Mouse (Mus musculus) erythroblast, embryonic 14.5 days (primary cell): ENCODE measurements around the gene Sfrp4. TPM values are rescaled to one million over a fixed set of nuclear protein-coding genes. Genes with fewer than 3 reads are reported as not detected.

Experiments
- H3K27me3 ChIP-seq: 2 replicates; pipeline ENCODE4 v1.6.1; 2012; ENCODE audit warnings: inconsistent platforms; ENCODE audit not compliant: control insufficient read depth
- H3K36me3 ChIP-seq: 2 replicates; pipeline ENCODE4 v1.6.1; 2012; ENCODE audit warnings: mild to moderate bottlenecking, inconsistent platforms; ENCODE audit not compliant: control insufficient read depth
- H3K4me1 ChIP-seq: 2 replicates; pipeline ENCODE4 v1.6.1; 2012; ENCODE audit warnings: inconsistent platforms; ENCODE audit not compliant: control insufficient read depth
- H3K4me3 ChIP-seq: replicated peaks from 2 replicates; pipeline ENCODE3; 2012; ENCODE audit warnings: moderate library complexity, mild to moderate bottlenecking, inconsistent platforms
- H3K9me3 ChIP-seq: 2 replicates; pipeline ENCODE4 v1.6.1; 2012; ENCODE audit warnings: low read length, inconsistent platforms, mixed read lengths; ENCODE audit not compliant: control insufficient read depth
- GATA1 ChIP-seq: IDR thresholded peaks from 2 replicates; pipeline ENCODE4 v1.6.1; 2012; ENCODE audit warnings: low read length, inconsistent platforms, mixed read lengths
- TAL1 ChIP-seq: IDR thresholded peaks from 3 replicates; pipeline ENCODE4 v1.6.1; 2012; ENCODE audit warnings: low read length, inconsistent platforms, mixed read lengths
- polyA plus RNA-seq: library from polyadenylated mRNA; stranded (reverse); fragments of >175 nt; gene quantifications from 2 replicates; pipeline ENCODE4 v1.2.3, GENCODE M21; 2012

The Sfrp4 gene
- polyA plus RNA-seq, 1 experiment: not detected

DNA sequence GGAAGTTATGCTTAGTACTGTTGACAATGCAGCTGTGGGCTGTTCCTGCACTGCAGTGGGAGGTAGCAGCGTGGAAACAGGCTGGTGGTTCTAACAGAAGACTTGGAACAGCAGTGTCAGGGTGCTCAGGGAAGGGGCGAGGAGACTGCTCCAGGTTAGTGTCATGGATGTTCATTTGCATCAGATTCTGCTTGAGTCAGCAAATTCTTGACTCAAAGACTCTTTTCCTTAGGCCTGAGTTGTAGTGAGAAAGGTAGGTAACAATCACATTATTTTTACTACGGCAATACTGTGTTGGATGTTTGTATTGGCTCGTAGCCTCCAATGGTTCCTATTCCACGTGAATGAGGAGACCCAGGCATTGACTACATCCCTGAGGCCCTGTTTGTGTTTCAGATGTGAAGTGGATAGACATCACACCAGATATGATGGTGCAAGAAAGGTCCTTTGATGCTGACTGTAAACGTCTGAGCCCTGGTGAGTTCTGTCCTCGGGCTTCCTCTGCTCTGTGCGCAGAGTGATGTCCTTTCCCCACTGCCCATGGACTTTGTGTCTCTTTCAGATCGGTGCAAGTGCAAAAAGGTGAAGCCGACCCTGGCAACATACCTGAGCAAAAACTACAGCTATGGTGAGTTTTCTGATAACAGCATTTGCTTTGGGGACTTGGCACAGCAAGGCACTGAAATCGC lies 1.9 kb downstream of the Sfrp4 start:
- peaks cover 45% of the 10 kb centered on the region for H3K27me3 ChIP-seq
- no peak overlapping the region for H3K4me3 ChIP-seq
- TF ChIP-seq GATA1 (no peak), TAL1 (no peak)
- peaks cover 20% of the 10 kb centered on the region for H3K4me1 ChIP-seq
- no peaks in the 10 kb centered on the region for H3K9me3 ChIP-seq
- no peaks in the 10 kb centered on the region for H3K36me3 ChIP-seq

DNA sequence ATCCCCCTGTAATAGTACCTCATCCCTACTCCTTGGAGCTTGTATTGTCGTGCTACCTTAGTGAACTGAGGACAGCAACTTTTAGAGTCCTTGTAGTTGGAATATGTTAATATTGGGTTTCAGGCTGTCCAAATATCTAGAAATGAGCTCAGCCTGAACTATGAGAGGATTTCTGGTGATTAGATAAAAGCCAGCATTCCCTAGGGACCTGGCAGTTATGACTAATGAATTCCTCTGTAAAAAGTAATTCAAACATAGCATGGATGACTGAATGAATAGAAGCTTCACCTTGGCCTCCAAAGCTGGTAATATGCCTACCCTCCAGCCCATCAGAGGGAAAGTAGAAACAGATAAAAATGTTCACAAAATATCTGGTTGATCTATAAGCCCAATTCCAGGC lies 3.6 kb downstream of the Sfrp4 start:
- Histone ChIP-seq H3K4me1 (peaks cover 33% of the 10 kb centered on the region), H3K9me3 (no peaks in the 10 kb centered on the region), H3K4me3 (no peak overlapping the region), H3K27me3 (peaks cover 33% of the 10 kb centered on the region), H3K36me3 (no peaks in the 10 kb centered on the region)
- no peak for TF ChIP-seq GATA1

DNA sequence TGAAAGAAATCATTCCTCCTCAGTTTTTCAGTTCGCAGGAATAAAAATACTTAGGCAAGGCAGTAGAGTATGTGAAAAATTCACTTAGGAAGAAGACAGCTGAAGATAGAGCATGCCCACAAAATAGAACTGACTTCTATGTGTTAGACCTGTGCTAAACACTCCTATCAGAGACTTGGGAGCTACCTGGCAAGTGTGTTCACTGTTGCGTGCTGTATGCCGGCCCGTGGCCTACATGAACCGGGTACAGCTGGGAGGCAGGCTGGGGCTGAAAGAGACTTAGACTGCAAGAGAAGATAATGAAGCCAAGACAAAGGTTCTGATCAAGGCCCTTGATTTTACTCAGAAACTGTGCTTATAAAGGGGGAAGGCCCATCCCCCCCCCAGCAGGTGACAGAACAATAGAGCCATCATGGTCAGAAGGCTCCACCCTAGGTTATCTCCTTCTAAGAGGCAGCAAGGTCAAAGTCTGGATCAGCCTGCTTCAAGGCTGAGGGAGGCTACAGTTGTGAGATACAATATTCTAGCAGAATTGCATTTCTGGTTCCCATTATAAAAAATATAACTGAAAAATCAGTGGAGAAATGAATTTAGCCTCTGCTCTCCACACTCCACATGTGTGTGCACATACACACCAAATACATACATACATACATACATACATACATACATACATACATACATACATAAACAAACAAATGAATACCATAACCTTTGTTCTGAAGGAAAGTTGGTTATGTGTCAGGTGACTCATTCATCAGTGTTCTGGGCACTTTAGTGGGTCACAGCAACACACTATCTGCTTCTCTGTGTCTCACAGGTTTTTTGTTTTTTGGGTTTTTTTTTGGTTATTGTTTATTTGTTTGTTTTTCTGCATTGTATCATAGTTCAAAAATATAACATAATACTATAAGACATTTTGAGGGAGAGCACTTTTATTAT lies 8.1 kb downstream of the Sfrp4 start:
- H3K4me3 ChIP-seq: no peak overlapping the region
- no peak for TF ChIP-seq TAL1
- TF ChIP-seq GATA1: no peak
- no peaks in the 10 kb centered on the region for H3K9me3 ChIP-seq

DNA sequence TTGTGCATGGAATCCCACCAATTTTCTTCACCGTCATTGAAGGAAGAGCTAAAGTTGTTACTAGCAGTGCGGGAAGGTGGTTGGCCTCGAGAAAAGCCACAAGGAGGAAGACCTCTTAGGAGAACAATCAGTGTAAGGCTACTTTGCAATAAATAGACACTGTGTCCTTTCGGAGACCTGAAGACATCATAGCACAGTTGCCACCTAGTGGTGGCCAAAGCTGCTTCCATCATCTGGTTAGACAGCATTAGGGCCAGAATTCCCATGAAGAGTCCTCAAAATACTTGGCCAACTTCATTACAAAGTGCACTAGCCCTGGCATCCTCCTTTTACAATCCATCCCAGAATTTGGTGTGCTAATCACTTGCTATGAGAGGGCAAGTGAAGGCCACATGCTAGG lies 13.2 kb downstream of the Sfrp4 start:
- Histone ChIP-seq H3K27me3 (no peaks in the 10 kb centered on the region), H3K36me3 (no peaks in the 10 kb centered on the region), H3K9me3 (no peaks in the 10 kb centered on the region), H3K4me3 (no peak overlapping the region), H3K4me1 (peaks cover 2% of the 10 kb centered on the region)
- TF ChIP-seq TAL1 (no peak), GATA1 (no peak)

More for the DNA sequence above, 8.1 kb downstream of the Sfrp4 start:
- H3K27me3 ChIP-seq: no peaks in the 10 kb centered on the region
- no peaks in the 10 kb centered on the region for H3K36me3 ChIP-seq
- peaks cover 22% of the 10 kb centered on the region for H3K4me1 ChIP-seq

DNA sequence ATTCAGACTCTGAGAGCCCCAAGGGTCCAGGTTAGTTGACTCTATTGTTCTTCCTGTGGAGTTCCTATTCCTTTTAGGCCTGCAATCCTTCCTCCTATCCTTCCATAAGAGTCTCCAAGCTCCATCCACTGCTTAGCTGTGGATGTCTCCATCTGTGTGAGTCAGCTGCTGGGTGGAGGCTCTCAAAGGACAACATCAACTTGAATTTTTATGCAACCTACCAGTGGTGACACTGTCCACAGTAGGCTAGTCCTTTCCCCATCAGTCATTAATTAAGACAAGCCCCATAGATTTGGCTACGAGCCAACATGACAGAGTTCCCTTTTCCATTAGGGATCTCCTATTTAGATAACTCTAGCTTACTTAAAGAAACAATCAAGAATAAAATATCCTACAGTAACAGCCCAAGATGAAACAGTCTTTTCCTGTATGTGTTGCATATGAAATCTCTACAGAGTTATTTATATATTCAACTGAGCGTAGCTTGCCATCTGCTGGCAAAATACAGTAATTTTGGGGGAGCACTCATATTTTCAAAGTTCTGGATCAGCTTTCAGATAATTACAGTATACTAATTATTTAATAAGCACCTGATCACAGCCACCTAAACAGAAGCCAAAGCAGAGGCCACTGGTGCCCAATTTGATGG lies 17.4 kb downstream of the Sfrp4 start:
- no peak overlapping the region for H3K4me3 ChIP-seq
- no peaks in the 10 kb centered on the region for H3K4me1 ChIP-seq
- 0 out of 2 replicates have a peak, but pooled peaks cover 5% of the 10 kb centered on the region for H3K27me3 ChIP-seq
- TF ChIP-seq TAL1 (no peak), GATA1 (no peak)
- H3K36me3 ChIP-seq: no peaks in the 10 kb centered on the region
- no peaks in the 10 kb centered on the region for H3K9me3 ChIP-seq

DNA sequence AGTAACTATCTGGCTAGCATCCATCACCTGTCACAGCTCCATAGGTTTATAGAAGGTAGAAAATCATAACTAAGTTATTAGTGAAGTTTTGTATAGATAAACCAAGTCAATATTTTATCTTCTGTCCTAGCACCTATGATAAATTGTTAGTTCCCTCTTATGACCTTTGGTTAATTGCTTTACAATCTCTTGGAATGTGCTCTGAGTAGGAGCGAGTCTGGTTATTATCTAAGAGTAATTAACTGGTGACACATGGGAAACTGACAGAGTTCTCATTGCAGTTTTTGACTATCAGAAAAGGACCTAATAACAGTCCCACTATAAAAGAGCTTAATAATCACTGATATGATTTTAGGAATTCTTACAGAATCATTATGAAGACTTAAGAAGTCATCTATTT lies 20.6 kb downstream of the Sfrp4 start:
- Histone ChIP-seq H3K4me1 (peaks cover 6% of the 10 kb centered on the region), H3K9me3 (no peaks in the 10 kb centered on the region), H3K27me3 (0 out of 2 replicates have a peak, but pooled peaks cover 5% of the 10 kb centered on the region), H3K4me3 (no peak overlapping the region), H3K36me3 (no peaks in the 10 kb centered on the region)
- TF ChIP-seq GATA1 (no peak), TAL1 (no peak)

DNA sequence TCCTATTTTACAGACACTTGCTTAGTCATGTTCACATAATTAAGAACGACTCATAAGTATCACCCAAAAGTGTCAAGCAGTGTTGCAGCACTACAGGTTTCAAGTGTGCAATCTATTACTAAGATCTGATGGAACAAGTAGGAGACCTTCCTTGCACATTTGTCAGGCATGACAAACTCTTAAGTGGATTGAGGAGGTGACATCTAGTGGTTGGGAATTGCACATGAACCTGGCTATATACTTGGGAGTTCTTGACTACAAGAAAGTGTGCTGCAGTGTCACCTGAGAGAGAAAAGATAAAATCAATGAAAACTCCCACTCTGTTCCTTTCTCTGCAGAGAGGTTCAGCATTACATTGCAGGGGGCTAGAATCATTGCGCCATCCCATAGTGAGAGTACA lies 21.3 kb downstream of the Sfrp4 start:
- H3K4me3 ChIP-seq: no peak overlapping the region
- H3K4me1 ChIP-seq: peaks cover 13% of the 10 kb centered on the region
- H3K27me3 ChIP-seq: 0 out of 2 replicates have a peak, but pooled peaks cover 5% of the 10 kb centered on the region
- TF ChIP-seq TAL1 (no peak), GATA1 (no peak)
- no peaks in the 10 kb centered on the region for H3K36me3 ChIP-seq
- no peaks in the 10 kb centered on the region for H3K9me3 ChIP-seq

DNA sequence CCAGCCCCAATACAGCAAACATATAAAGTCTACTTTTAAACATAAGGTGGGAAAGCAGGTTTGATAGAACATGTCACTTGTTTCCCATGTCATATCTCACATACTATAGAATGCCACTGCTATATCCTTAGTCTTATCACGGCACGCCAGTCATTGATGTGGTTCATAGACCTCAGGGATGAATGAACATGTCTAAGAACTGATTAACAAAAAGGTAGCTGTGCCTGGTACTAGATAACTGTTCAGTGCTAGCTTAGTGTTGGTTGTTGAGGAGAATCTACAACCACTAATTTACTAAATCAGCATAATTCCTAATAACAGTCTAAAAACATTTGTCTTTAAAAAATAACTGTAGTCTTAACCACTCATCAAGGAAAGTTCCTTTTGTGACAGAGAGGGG lies 26.9 kb downstream of the Sfrp4 start:
- Histone ChIP-seq H3K36me3 (no peaks in the 10 kb centered on the region; the same call in 1 of the 2 replicates), H3K9me3 (no peaks in the 10 kb centered on the region), H3K4me3 (peak overlapping the region; percentile 10), H3K4me1 (peaks cover 49% of the 10 kb centered on the region), H3K27me3 (no peaks in the 10 kb centered on the region)
- peak; percentile 84 for TF ChIP-seq GATA1
- peak; percentile 82 for TF ChIP-seq TAL1

DNA sequence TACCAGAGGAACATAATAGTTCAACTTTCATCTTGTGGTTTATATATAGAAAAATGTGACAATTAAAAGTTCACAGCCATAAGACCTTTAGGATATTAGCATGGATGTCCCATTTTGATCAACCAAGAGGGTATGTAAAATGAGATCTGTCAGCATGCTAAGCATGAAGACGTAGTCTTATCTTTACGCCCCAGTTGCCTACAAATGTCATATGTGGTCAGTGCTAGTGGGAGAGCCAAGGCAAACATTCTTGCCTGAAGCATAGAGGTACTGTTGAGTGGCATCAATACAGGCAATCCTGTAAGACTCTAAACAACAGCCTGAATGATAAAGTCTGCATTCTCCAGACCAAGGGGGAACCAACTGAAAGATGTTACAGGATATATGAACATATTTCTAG lies 29.5 kb downstream of the Sfrp4 start:
- no peaks in the 10 kb centered on the region for H3K27me3 ChIP-seq
- no peaks in the 10 kb centered on the region; the same call in 1 of the 2 replicates for H3K36me3 ChIP-seq
- H3K4me1 ChIP-seq: peaks cover 49% of the 10 kb centered on the region
- no peaks in the 10 kb centered on the region for H3K9me3 ChIP-seq
- no peak for TF ChIP-seq GATA1
- H3K4me3 ChIP-seq: no peak overlapping the region
